Comparison of ENCODE assay signal across 42 mouse cellular contexts in genomic region chr10:70250354-70250753, GRCm38 (mm10). TPM values are rescaled to one million over a fixed set of nuclear protein-coding genes. Genes with fewer than 3 reads are reported as not detected.
"Had no signal": no experiment of that assay in that cellular context is flagged by ENCODE, and none has a peak within 500 bp of the region (broad histone marks: within the 10 kb centered on the region; RNA-seq: fewer than 3 reads in every experiment).

No protein-coding gene starts in this region.

- DNase-seq: heart, postnatal 10 days; heart, postnatal 14 days; heart, postnatal 4 days; kidney, adult 11 months; kidney, adult 18-20 months; kidney, adult 2 months; kidney, adult 8-10 months; kidney, adult 9 months; kidney, postnatal 10 days; kidney, postnatal 14 days; kidney, postnatal 25 days; kidney, postnatal 36 days; kidney, postnatal 4 days; layer of hippocampus, adult 9-11 months; layer of hippocampus, postnatal 36 days had no signal

- H3K27me3 ChIP-seq: intestine, embryonic 15.5 days had no signal

- H3K27ac ChIP-seq: heart, embryonic 10.5 days; heart, embryonic 13.5 days; heart, embryonic 15.5 days; hindbrain, embryonic 10.5 days; hindbrain, embryonic 12.5 days; hindbrain, embryonic 13.5 days; hindbrain, embryonic 14.5 days; hindbrain, embryonic 15.5 days; hindbrain, postnatal 0 days; intestine, embryonic 15.5 days; kidney, embryonic 15.5 days; kidney, postnatal 0 days; layer of hippocampus, adult 2 months; left cerebral cortex, adult 2 months had no signal

- H3K9me3 ChIP-seq: heart, embryonic 10.5 days; heart, embryonic 12.5 days; heart, embryonic 13.5 days; heart, embryonic 15.5 days; hindbrain, embryonic 10.5 days; hindbrain, embryonic 12.5 days; hindbrain, embryonic 13.5 days; hindbrain, embryonic 15.5 days; intestine, embryonic 15.5 days; kidney, embryonic 15.5 days had no signal

- H3K4me2 ChIP-seq: heart, embryonic 11.5 days; heart, embryonic 12.5 days; heart, embryonic 13.5 days; heart, embryonic 15.5 days; hindbrain, embryonic 12.5 days; hindbrain, embryonic 13.5 days; hindbrain, embryonic 14.5 days; hindbrain, embryonic 15.5 days; intestine, embryonic 15.5 days; kidney, embryonic 15.5 days had no signal

- H3K9ac ChIP-seq: heart, embryonic 12.5 days; heart, embryonic 13.5 days; heart, embryonic 15.5 days; hindbrain, embryonic 12.5 days; hindbrain, embryonic 13.5 days; hindbrain, embryonic 14.5 days; hindbrain, embryonic 15.5 days; intestine, embryonic 15.5 days; kidney, embryonic 15.5 days had no signal

- H3K4me3 ChIP-seq: heart, embryonic 10.5 days; heart, embryonic 12.5 days; heart, embryonic 13.5 days; heart, embryonic 15.5 days; hindbrain, embryonic 10.5 days; hindbrain, embryonic 12.5 days; hindbrain, embryonic 13.5 days; hindbrain, embryonic 15.5 days; intestine, embryonic 15.5 days; kidney, embryonic 15.5 days; layer of hippocampus, adult 2 months; left cerebral cortex, adult 2 months had no signal

- H3K36me3 ChIP-seq: heart, embryonic 10.5 days; heart, embryonic 12.5 days; heart, embryonic 13.5 days; heart, embryonic 15.5 days; hindbrain, embryonic 10.5 days; hindbrain, embryonic 12.5 days; hindbrain, embryonic 13.5 days; hindbrain, embryonic 15.5 days; intestine, embryonic 15.5 days; kidney, embryonic 15.5 days had no signal

- ATAC-seq: hindbrain, embryonic 16.5 days; hindbrain, postnatal 0 days; inflammation-experienced regulatory T-cells, adult 6 months; intestine, embryonic 15.5 days; intestine, embryonic 16.5 days; intestine, postnatal 0 days had no signal

RNA-seq across cellular contexts. Expression of gene Slc16a9, which starts 5.5 kb away (rescaled TPM):
- polyA plus RNA-seq: inflammation-experienced regulatory T-cells, adult 6 months had no signal

RNA-seq across cellular contexts. Expression of gene Mrln, which starts 45.9 kb away (rescaled TPM):
- total RNA-seq: hematopoietic stem cell, adult 5-6 weeks; layer of hippocampus, adult 18-20 months; layer of hippocampus, adult 2 months; layer of hippocampus, adult 8-10 months; layer of hippocampus, postnatal 25 days; left cerebral cortex, adult 18-20 months; left cerebral cortex, adult 2 months had no signal
- polyA plus RNA-seq: heart, postnatal 0 days; inflammation-experienced regulatory T-cells, adult 6 months; intestine, postnatal 0 days; large intestine, adult 2 months had no signal
